Mouse (Mus musculus): ENCODE data around the gene Ptpn3. TPM values are rescaled to one million over a fixed set of nuclear protein-coding genes. Genes with fewer than 3 reads are reported as not detected.

Gene Ptpn3
- total RNA-seq, 2 experiments from 2014 or later: 22.8 to 35.6 TPM

Other genes starting within 250 kb of the Ptpn3 start
- 1 to 10 TPM; 1.7 to 2.1 TPM for gene Epb41l4b, start 158.4 kb downstream of the Ptpn3 start, total RNA-seq (2021)
- 10 to 100 TPM; 12.7 to 47.5 TPM for gene Palm2, start 132.4 kb upstream of the Ptpn3 start, total RNA-seq (2021)